19 mouse cellular contexts compared by ENCODE assay signal in genomic region chr3:95018741-95019140, GRCm38 (mm10). TPM values are rescaled to one million over a fixed set of nuclear protein-coding genes. Genes with fewer than 3 reads are reported as not detected.
A peak's percentile ranks its signal among the peaks of the same experiment; 100 is the strongest.
DNase-seq lines count a peak whose midpoint lies in the region; ATAC-seq and TF ChIP-seq lines count a peak whose summit lies in the region.
"Had no signal": no experiment of that assay in that cellular context is flagged by ENCODE, and none has a peak within 500 bp of the region (broad histone marks: within the 10 kb centered on the region; RNA-seq: fewer than 3 reads in every experiment).

No protein-coding gene starts in this region.

- H3K4me3 ChIP-seq in lung, embryonic 14.5 days (ENCODE audit: low read depth, low read length) = no peak overlapping the region
- no peak overlapping the region for H3K4me3 ChIP-seq in lung, adult 2 months (replicated peaks; ENCODE audit: extremely low read depth, low read depth, low read length)
- H3K4me3 ChIP-seq in thymus, adult 2 months (ENCODE audit: control insufficient read depth, insufficient read depth, low read length) = no peak overlapping the region
- H3K4me3 ChIP-seq: forebrain, embryonic 10.5 days; gastrocnemius, adult 2 months; heart, embryonic 13.5 days; hindbrain, embryonic 15.5 days had no signal

- H3K9ac ChIP-seq in lung, embryonic 14.5 days = peak overlapping the region; percentile 13; the same call in 1 of the 2 replicates
- H3K9ac ChIP-seq: heart, embryonic 13.5 days; hindbrain, embryonic 15.5 days had no signal

- no peak overlapping the region for H3K27ac ChIP-seq in lung, embryonic 14.5 days (ENCODE audit: low read depth)
- no peak overlapping the region for H3K27ac ChIP-seq in thymus, adult 2 months (ENCODE audit: control insufficient read depth, insufficient read depth, low read length)
- H3K27ac ChIP-seq: forebrain, embryonic 10.5 days; gastrocnemius, adult 2 months; heart, embryonic 13.5 days; hindbrain, embryonic 15.5 days had no signal

- H3K4me1 ChIP-seq in lung, embryonic 14.5 days (ENCODE audit: insufficient read depth) = peaks cover 3% of the 10 kb centered on the region; the same call in 1 of the 2 replicates
- H3K4me1 ChIP-seq in lung, adult 2 months (ENCODE audit: control insufficient read depth, insufficient read depth, low read length) = 0 out of 2 replicates have a peak, but pooled peaks cover 5% of the 10 kb centered on the region
- peaks cover 13% of the 10 kb centered on the region for H3K4me1 ChIP-seq in thymus, adult 2 months (replicated peaks; ENCODE audit: control insufficient read depth, insufficient read depth, low read length)

- H3K27me3 ChIP-seq in lung, embryonic 14.5 days (ENCODE audit: insufficient read depth, low read length) = no peaks in the 10 kb centered on the region
- no peaks in the 10 kb centered on the region for H3K27me3 ChIP-seq in thymus, adult 2 months (ENCODE audit: control insufficient read depth, insufficient read depth, low read length)
- H3K27me3 ChIP-seq: heart, embryonic 13.5 days; hindbrain, embryonic 15.5 days had no signal

- DNase-seq in lung, embryonic 14.5 days = no peak
- no peak for DNase-seq in lung, adult 2 months
- peak; percentile 28 for DNase-seq in thymus, adult 2 months
- no peak for DNase-seq in thymus, postnatal 10 days (ENCODE audit: low spot score in 2 of 2)
- DNase-seq in CD4-positive helper T cell, adult 2 months (ENCODE audit: low read depth, low spot score) = peak; percentile 79
- no peak for DNase-seq in left cerebral cortex, postnatal 4 days
- DNase-seq in layer of hippocampus, adult 9-11 months = no peak
- DNase-seq: adrenal gland, postnatal 10 days; B cell, adult 2 months; cerebellum, adult 11-12 months; cerebellum, postnatal 36 days; gastrocnemius, adult 2 months; gastrocnemius, postnatal 25 days; heart, postnatal 36 days had no signal

- intact Hi-C loops in left cerebral cortex, postnatal 4 days (cut with DNase I) = no loop called here

- ATAC-seq in lung, embryonic 14.5 days (ENCODE audit: insufficient read depth) = no peak
- ATAC-seq in activated CD4-positive, CD25-positive, alpha-beta regulatory T cell, adult 4 months = peak; percentile 8
- ATAC-seq: forebrain, embryonic 14.5 days had no signal

- H3K36me3 ChIP-seq in lung, embryonic 14.5 days (ENCODE audit: insufficient read depth) = no peaks in the 10 kb centered on the region
- no peaks in the 10 kb centered on the region for H3K36me3 ChIP-seq in thymus, adult 2 months (ENCODE audit: control insufficient read depth, insufficient read depth, low read length)
- H3K36me3 ChIP-seq: hindbrain, embryonic 15.5 days had no signal

- H3K4me2 ChIP-seq in lung, embryonic 14.5 days = no peak overlapping the region
- H3K4me2 ChIP-seq: heart, embryonic 13.5 days; hindbrain, embryonic 15.5 days had no signal

- no peak for TF ChIP-seq POLR2A in lung, adult 2 months (IDR thresholded peaks at IDR 0.05; ENCODE audit: borderline replicate concordance, extremely low read depth, low read depth, low read length)
- no peak for TF ChIP-seq POLR2A in thymus, adult 2 months (IDR thresholded peaks at IDR 0.05; ENCODE audit: control insufficient read depth, extremely low read depth, insufficient read depth, low read length, poor library complexity)

- WGBS in lung, embryonic 14.5 days = 63% methylated on average over 2 of the region's 2 CpGs
- WGBS in lung, adult 2 months = 69% methylated on average over 2 of the region's 2 CpGs
- 73% methylated on average over 2 of the region's 2 CpGs for WGBS in thymus, adult 2 months

- no peaks in the 10 kb centered on the region for H3K9me3 ChIP-seq in lung, embryonic 14.5 days (ENCODE audit: low read depth, low read length)
- H3K9me3 ChIP-seq: forebrain, embryonic 10.5 days; heart, embryonic 13.5 days; hindbrain, embryonic 15.5 days had no signal

- no peak for TF ChIP-seq CTCF in lung, embryonic 14.5 days (IDR thresholded peaks at IDR 0.05; ENCODE audit: low read depth)
- TF ChIP-seq CTCF in lung, adult 2 months (IDR thresholded peaks at IDR 0.05; ENCODE audit: insufficient read depth, low read length) = no peak
- TF ChIP-seq CTCF in thymus, adult 2 months (IDR thresholded peaks at IDR 0.05; ENCODE audit: borderline replicate concordance, control insufficient read depth, extremely low read depth, insufficient read depth, low read length, poor library complexity) = no peak

RNA-seq across cellular contexts. Expression of gene Zfp687, which starts 3.5 kb away (rescaled TPM):
- 28.1 and 31.7 TPM in 2 replicates for polyA plus RNA-seq in lung, embryonic 14.5 days (2014; fragmentation: Nextera tagmentation; extraction: Ambion mirVana)
- polyA plus RNA-seq in lung, adult 2 months (2012; rRNA removed) = 19.2 and 20.6 TPM in 2 replicates
- polyA plus RNA-seq in thymus, adult 2 months (2012; rRNA removed) = 57.1 and 61.2 TPM in 2 replicates
- polyA plus RNA-seq in activated CD4-positive, CD25-positive, alpha-beta regulatory T cell, adult 4 months (2017; shearing (Covaris generic)) = 10 to 100 TPM; 11.7 to 14.0 TPM
- total RNA-seq in left cerebral cortex, postnatal 4 days (2021) = 10 to 100 TPM; 23.6 to 25.4 TPM

RNA-seq across cellular contexts. Expression of gene Psmd4, which starts 23.7 kb away (rescaled TPM):
- polyA plus RNA-seq in lung, embryonic 14.5 days (2014; fragmentation: Nextera tagmentation; extraction: Ambion mirVana) = 236 and 250 TPM in 2 replicates
- 97.3 and 127 TPM in 2 replicates for polyA plus RNA-seq in lung, adult 2 months (2012; rRNA removed)
- polyA plus RNA-seq in thymus, adult 2 months (2012; rRNA removed) = 212 and 227 TPM in 2 replicates
- 100 to 1,000 TPM; 163 to 246 TPM for polyA plus RNA-seq in activated CD4-positive, CD25-positive, alpha-beta regulatory T cell, adult 4 months (2017; shearing (Covaris generic))
- 100 to 1,000 TPM; 144 to 158 TPM for total RNA-seq in left cerebral cortex, postnatal 4 days (2021)

RNA-seq across cellular contexts. Expression of gene Pi4kb, which starts 44.2 kb away (rescaled TPM):
- polyA plus RNA-seq in lung, embryonic 14.5 days (2014; fragmentation: Nextera tagmentation; extraction: Ambion mirVana) = 24.7 and 25.9 TPM in 2 replicates
- 33.8 and 38.1 TPM in 2 replicates for polyA plus RNA-seq in lung, adult 2 months (2012; rRNA removed)
- polyA plus RNA-seq in thymus, adult 2 months (2012; rRNA removed) = 59.0 and 62.3 TPM in 2 replicates
- polyA plus RNA-seq in activated CD4-positive, CD25-positive, alpha-beta regulatory T cell, adult 4 months (2017; shearing (Covaris generic)) = 10 to 100 TPM in 1 of 2 experiments, 1 to 10 TPM in 1; 9.5 to 10.9 TPM
- total RNA-seq in left cerebral cortex, postnatal 4 days (2021) = 10 to 100 TPM; 50.0 to 56.4 TPM

Comparison
In these comparisons a context has a peak if more than half of its experiments do, and no peak if none do; other contexts are left out.
1. DNase-seq: peak in thymus, adult 2 months (single experiment) and CD4-positive helper T cell, adult 2 months (single experiment); none in lung, embryonic 14.5 days (single experiment), lung, adult 2 months (single experiment), thymus, postnatal 10 days (0 of 2), left cerebral cortex, postnatal 4 days (single experiment) and layer of hippocampus, adult 9-11 months (single experiment).